Mouse (Mus musculus): Measurements from ENCODE around the gene Cmah.

GRCm38 (mm10) chr13:24380713-24381112 lies 53.5 kb downstream of the Cmah start:
- TF ChIP-seq CTCF (IDR thresholded peaks at IDR 0.05; ENCODE audit: low read depth, low read length) (no peak), EP300 (IDR thresholded peaks at IDR 0.05; ENCODE audit: insufficient read depth, low read depth, low read length) (no peak), POLR2A (IDR thresholded peaks at IDR 0.05; ENCODE audit: insufficient read depth, low read length) (no peak)

All from ES-Bruce4 (cell line).